Mouse (Mus musculus) urinary bladder, adult 2 months (tissue): Measurements from ENCODE around the gene Olfr1364. TPM values are rescaled to one million over a fixed set of nuclear protein-coding genes. Genes with fewer than 3 reads are reported as not detected.

Source experiments
- DNase-seq: peaks from one replicate; pipeline ENCODE4 v3.0.0; 2022; ENCODE audit warnings: low spot score
- polyA plus RNA-seq: library from polyadenylated mRNA; depleted of rRNA; stranded (reverse); fragments of >200 nt; gene quantifications from 2 replicates; pipeline ENCODE4 v1.2.3, GENCODE M21; 2012; rRNA removed

Olfr1364 gene
- polyA plus RNA-seq: not detected in 2 replicates

DNA sequence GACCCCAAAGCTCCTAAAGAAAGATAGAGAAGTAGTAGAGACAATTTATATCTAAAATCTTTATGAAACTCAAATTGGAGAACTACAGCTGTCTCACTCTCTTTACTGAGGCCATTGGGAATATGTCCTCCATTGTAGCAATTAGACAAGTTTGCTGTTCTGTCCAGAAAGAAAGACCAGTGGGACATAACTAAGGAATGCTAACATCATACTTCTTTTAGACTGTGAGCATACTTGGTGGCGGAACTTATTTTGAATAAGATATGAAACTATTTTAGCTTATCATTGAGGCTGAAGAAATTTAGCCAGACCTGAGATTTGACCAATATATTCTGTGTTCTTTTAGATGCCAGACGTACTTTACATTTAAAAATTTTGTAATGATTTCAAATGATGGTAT lies at the start of gene Olfr1364:
Gene Olfr1364, minus strand, starts transcription at position 101 of the 400 bp plus-strand sequence.
- DNase-seq: no peak

- no peak for DNase-seq
These were observed 32.4 kb upstream of the Olfr1364 start, which contains the start of gene Olfr1362 for GRCm38 (mm10) chr13:21613922-21614321. Olfr1362 (minus strand) TSS chr13:21614022.

DNA sequence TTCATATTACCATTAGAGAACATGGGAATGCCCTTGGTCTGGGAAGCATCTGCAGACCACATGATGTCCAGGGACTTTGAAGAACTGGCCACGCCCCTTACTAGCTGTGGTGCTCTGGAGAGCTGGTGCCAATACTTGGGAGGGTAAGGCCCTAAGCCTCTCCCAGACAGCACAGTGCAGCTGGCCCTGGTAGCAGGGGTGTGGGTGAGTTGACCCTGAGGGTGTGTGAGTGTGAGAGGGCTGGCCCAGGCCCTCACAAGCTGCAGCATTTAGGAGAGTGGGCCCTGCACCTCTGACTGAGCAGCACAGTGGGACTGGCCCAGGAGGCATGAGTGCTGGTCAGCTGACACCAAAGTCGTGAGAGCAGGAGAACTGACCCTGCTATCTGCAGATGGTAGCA lies 10.1 kb upstream of the Olfr1364 start:
- DNase-seq: no peak

GRCm38 (mm10) chr13:21559793-21560192 lies 21.8 kb downstream of the Olfr1364 start, which contains the start of gene Olfr1535:
Olfr1535 (minus strand) TSS chr13:21559893.
- DNase-seq: no peak

- DNase-seq: no peak
These were observed 31.0 kb downstream of the Olfr1364 start for GRCm38 (mm10) chr13:21550416-21551110.

DNA sequence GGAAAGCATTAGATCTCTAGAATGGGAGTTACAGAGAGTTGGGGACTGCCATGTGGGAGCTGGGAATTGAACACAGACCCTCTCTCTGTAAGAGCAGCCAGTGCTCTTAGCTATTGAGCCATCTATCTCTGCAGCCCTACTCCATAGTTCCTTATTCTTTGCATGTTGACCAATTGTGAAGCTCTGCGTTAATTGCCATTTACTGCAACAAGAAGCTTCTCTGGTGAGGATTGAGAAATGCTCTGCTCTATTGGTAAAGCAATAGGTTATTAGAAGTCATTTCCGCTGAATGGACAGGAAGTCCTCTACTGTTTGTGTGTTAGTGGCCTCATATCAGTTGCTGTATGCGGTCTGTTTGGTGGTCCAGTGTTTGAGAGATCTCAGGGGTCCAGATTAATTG lies 32.1 kb downstream of the Olfr1364 start:
- no peak for DNase-seq

- DNase-seq: no peak
These were observed 38.9 kb downstream of the Olfr1364 start, which contains the start of gene Olfr1366 for GRCm38 (mm10) chr13:21542708-21543107. Olfr1366 (minus strand) TSS chr13:21542808.

GRCm38 (mm10) chr13:21530781-21531201 lies 50.8 kb downstream of the Olfr1364 start, which contains the start of gene Zkscan8:
Zkscan8 (minus strand) TSS chr13:21531120.
- peak; percentile 87 for DNase-seq

- DNase-seq: no peak
These were observed 51.4 kb downstream of the Olfr1364 start for GRCm38 (mm10) chr13:21530136-21530535.

Other genes with a start within 250 kb of the Olfr1364 start
- gene Olfr1367, start 234.8 kb downstream of the Olfr1364 start, polyA plus RNA-seq: not detected in 2 replicates
- 7.9 and 8.0 TPM in 2 replicates for gene Zscan12, start 218.9 kb downstream of the Olfr1364 start, polyA plus RNA-seq
- gene Zkscan3, start 179.0 kb downstream of the Olfr1364 start, polyA plus RNA-seq: 56.6 and 76.3 TPM in 2 replicates
- gene Pgbd1, start 140.7 kb downstream of the Olfr1364 start, polyA plus RNA-seq: 2.2 and 2.5 TPM in 2 replicates
- 69.8 and 74.6 TPM in 2 replicates for gene Zscan26, start 128.0 kb downstream of the Olfr1364 start, polyA plus RNA-seq
- 1.0 and 1.1 TPM in 2 replicates for gene Nkapl, start 113.2 kb downstream of the Olfr1364 start, polyA plus RNA-seq
- gene Zkscan4, start 102.9 kb downstream of the Olfr1364 start, polyA plus RNA-seq: 3.2 and 3.6 TPM in 2 replicates
- gene Gm10065, start 102.3 kb downstream of the Olfr1364 start, polyA plus RNA-seq: not detected in 2 replicates
- 0.86 and 1.2 TPM in 2 replicates for gene AK157302, start 86.5 kb downstream of the Olfr1364 start, polyA plus RNA-seq
- 21.2 and 21.6 TPM in 2 replicates for gene Gm11273, start 80.3 kb downstream of the Olfr1364 start, polyA plus RNA-seq
- 8.4 and 8.6 TPM in 2 replicates for gene Zkscan8, start 50.6 kb downstream of the Olfr1364 start, polyA plus RNA-seq
- gene Olfr1366, start 39.0 kb downstream of the Olfr1364 start, polyA plus RNA-seq: not detected in 2 replicates
- not detected in 2 replicates for gene Olfr1535, start 21.9 kb downstream of the Olfr1364 start, polyA plus RNA-seq
- not detected in 2 replicates for gene Olfr1362, start 32.3 kb upstream of the Olfr1364 start, polyA plus RNA-seq
- not detected in 2 replicates for gene Olfr11, start 60.8 kb upstream of the Olfr1364 start, polyA plus RNA-seq
- gene Olfr1361, start 81.6 kb upstream of the Olfr1364 start, polyA plus RNA-seq: not detected in 2 replicates
- not detected in 2 replicates for gene Olfr1360, start 95.6 kb upstream of the Olfr1364 start, polyA plus RNA-seq
- gene Olfr1359, start 116.4 kb upstream of the Olfr1364 start, polyA plus RNA-seq: not detected in 2 replicates
- 0.91 TPM in 1 of 2 replicates, not detected in the other for gene Hist1h2bl, start 134.4 kb upstream of the Olfr1364 start, polyA plus RNA-seq
- gene Hist1h2ai, start 134.7 kb upstream of the Olfr1364 start, polyA plus RNA-seq: not detected in 2 replicates
- not detected in 2 replicates for gene Hist1h3h, start 135.9 kb upstream of the Olfr1364 start, polyA plus RNA-seq
- gene Hist1h2bm, start 140.3 kb upstream of the Olfr1364 start, polyA plus RNA-seq: 0.25 TPM in 1 of 2 replicates, not detected in the other
- 1.2 and 1.7 TPM in 2 replicates for gene Hist1h4j, start 153.3 kb upstream of the Olfr1364 start, polyA plus RNA-seq
- gene Hist1h4k, start 168.7 kb upstream of the Olfr1364 start, polyA plus RNA-seq: 1.4 and 1.5 TPM in 2 replicates
- gene Hist1h2ak, start 172.1 kb upstream of the Olfr1364 start, polyA plus RNA-seq: 0.28 TPM in 1 of 2 replicates, not detected in the other
- 0.96 and 1.9 TPM in 2 replicates for gene Hist1h2bn, start 172.4 kb upstream of the Olfr1364 start, polyA plus RNA-seq
- 0.39 and 0.44 TPM in 2 replicates for gene Hist1h1b, start 198.9 kb upstream of the Olfr1364 start, polyA plus RNA-seq
- gene Hist1h3i, start 201.6 kb upstream of the Olfr1364 start, polyA plus RNA-seq: 0.65 and 0.96 TPM in 2 replicates
- not detected in 2 replicates for gene Hist1h2an, start 205.5 kb upstream of the Olfr1364 start, polyA plus RNA-seq
- gene Hist1h2bp, start 205.7 kb upstream of the Olfr1364 start, polyA plus RNA-seq: 0.16 TPM in 1 of 2 replicates, not detected in the other
- gene Hist1h2bq, start 228.4 kb upstream of the Olfr1364 start, polyA plus RNA-seq: 2.7 TPM in 2 replicates
- gene Hist1h2ao, start 228.7 kb upstream of the Olfr1364 start, polyA plus RNA-seq: not detected in 2 replicates
- not detected in 2 replicates for gene Hist1h4m, start 230.0 kb upstream of the Olfr1364 start, polyA plus RNA-seq